Mouse (Mus musculus) hindbrain, embryonic 12.5 days (tissue): Measurements from ENCODE around the gene Lonrf2. TPM values are rescaled to one million over a fixed set of nuclear protein-coding genes. Genes with fewer than 3 reads are reported as not detected.

ENCODE experiments used
- ATAC-seq: fragments of 200-750 bp; cut with Nextera tagmentation; 2 replicates; pipeline ENCODE4 v1.8.0; 2017; ENCODE audit warnings: moderate TSS enrichment; ENCODE audit not compliant: low FRiP score
- H3K27ac ChIP-seq: fragments of 300-500 bp; sonication (generic); 2 replicates; pipeline ENCODE4 v1.5.1; 2016; ENCODE audit warnings: mild to moderate bottlenecking
- H3K27me3 ChIP-seq: fragments of 300-500 bp; sonication (generic); 2 replicates; pipeline ENCODE4 v1.6.1; 2016; ENCODE audit warnings: mild to moderate bottlenecking
- H3K36me3 ChIP-seq: fragments of 300-500 bp; sonication (generic); 2 replicates; pipeline ENCODE4 v1.6.1; 2016; ENCODE audit warnings: mild to moderate bottlenecking
- H3K4me1 ChIP-seq: fragments of 300-500 bp; sonication (generic); 2 replicates; pipeline ENCODE4 v1.6.1; 2016
- H3K4me2 ChIP-seq: fragments of 300-500 bp; sonication (generic); replicated peaks from 2 replicates; pipeline ENCODE4 v1.6.1; 2016; ENCODE audit warnings: mild to moderate bottlenecking
- H3K4me3 ChIP-seq: fragments of 300-500 bp; sonication (generic); 2 replicates; pipeline ENCODE4 v1.5.1; 2016; ENCODE audit warnings: mild to moderate bottlenecking
- H3K9ac ChIP-seq: fragments of 300-500 bp; sonication (generic); 2 replicates; pipeline ENCODE4 v1.6.1; 2016; ENCODE audit warnings: mild to moderate bottlenecking, moderate library complexity
- H3K9me3 ChIP-seq: fragments of 300-500 bp; sonication (generic); replicated peaks from 2 replicates; pipeline ENCODE4 v1.6.1; 2016; ENCODE audit warnings: mild to moderate bottlenecking
- WGBS: fragments of 180-500 bp; shearing (Covaris S2); methylation state at CpG from one replicate; pipeline ENCODE4 v1.1.7; 2016; 5-methylcytosine and 5-hydroxymethylcytosine counted together
- polyA plus RNA-seq: library from polyadenylated mRNA; unstranded; fragments of >200 nt; fragmentation: Nextera tagmentation; extraction: Ambion mirVana; gene quantifications from 2 replicates; pipeline ENCODE4 v1.2.1, GENCODE M21; 2016

The Lonrf2 gene
- polyA plus RNA-seq, 1 experiment from 2014 or later = 7.6 TPM

DNA sequence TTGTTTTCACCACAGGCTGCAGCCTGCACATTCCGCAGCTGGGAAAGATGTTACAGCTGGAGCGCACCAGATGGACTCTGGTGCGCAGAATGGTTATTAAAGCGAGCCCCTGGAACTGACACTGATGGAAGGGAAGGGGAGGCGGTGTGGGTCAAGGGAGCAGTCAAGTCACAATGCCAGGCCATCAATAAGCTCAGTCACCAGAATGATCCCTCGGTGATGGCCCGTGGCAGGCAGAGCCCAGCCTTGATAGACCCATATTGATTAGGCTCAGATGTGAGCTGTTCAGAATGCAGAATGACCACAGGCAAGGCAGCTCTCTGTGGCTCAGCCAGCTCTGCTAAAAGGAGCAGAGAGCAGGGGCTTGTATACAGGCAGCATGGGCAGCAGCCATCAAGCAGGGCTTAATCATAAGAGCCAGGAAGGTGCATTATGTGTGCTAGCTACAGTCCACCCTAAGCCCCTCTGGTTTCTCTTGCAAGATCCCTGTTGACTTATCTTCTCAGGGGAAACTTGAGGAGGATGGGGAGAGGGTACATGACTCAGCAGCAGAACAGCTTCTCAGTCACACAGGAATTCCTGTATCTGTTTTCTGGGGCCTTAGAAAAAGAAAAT is 46.4 kb downstream of the Lonrf2 start:
- no peaks in the 10 kb centered on the region for H3K9me3 ChIP-seq
- peaks cover 21% of the 10 kb centered on the region for H3K4me1 ChIP-seq
- WGBS = 23% methylated on average over 7 of the region's 7 CpGs
- no peak overlapping the region for H3K4me2 ChIP-seq
- no peaks in the 10 kb centered on the region for H3K36me3 ChIP-seq
- H3K9ac ChIP-seq = 0 out of 2 replicates have a peak overlapping the region, but pooled peaks have one; percentile 20
- H3K27me3 ChIP-seq = no peaks in the 10 kb centered on the region
- peak; percentile 76 for ATAC-seq
- no peak overlapping the region for H3K4me3 ChIP-seq
- H3K27ac ChIP-seq = peak overlapping the region; percentile 72

DNA sequence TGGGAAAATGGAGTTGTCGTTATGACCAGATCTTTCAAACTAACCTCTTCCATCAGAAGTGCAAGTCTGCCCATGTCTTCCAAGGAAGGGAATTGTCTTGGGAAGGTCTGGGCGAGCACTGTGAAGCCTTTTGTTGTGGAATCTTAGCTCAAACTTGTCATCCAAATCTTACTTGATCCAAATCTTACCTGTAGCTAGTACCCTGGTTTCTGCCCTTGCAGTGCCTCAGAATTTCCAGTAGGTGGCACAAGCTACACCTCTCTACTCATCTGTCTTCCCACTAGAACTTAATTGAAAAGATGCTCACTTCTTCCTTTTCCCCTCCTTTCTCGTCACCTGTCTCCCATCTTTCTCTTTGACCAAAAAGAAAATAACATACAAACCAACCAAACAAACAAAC is 47.6 kb downstream of the Lonrf2 start:
- ATAC-seq = no peak
- no peaks in the 10 kb centered on the region for H3K9me3 ChIP-seq
- H3K27me3 ChIP-seq = no peaks in the 10 kb centered on the region
- H3K36me3 ChIP-seq = no peaks in the 10 kb centered on the region
- no peak overlapping the region for H3K4me3 ChIP-seq
- peaks cover 17% of the 10 kb centered on the region for H3K4me1 ChIP-seq
- WGBS = 63% methylated on average over 3 of the region's 3 CpGs
- H3K9ac ChIP-seq = no peak overlapping the region
- H3K4me2 ChIP-seq = no peak overlapping the region
- H3K27ac ChIP-seq = no peak overlapping the region

DNA sequence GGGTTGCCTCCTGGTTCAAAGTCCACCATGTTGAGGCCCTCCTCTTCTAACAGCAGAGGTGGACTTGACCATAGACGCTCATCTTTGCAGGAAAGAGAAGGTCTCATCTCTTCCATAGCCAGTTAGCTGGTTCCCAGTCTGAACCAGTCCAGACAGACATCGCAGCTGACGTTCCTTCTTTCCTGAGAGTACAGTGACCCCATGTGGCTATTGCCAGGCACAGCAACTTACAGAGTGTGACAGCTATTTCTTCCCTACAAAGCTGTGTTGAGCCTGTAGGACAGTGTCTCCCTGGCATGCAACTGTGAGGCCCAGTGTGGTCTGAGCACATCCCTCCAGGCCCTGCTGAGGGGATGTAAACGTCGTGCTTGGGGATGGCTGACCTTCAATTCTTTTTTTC is 49.1 kb downstream of the Lonrf2 start:
- peaks cover 17% of the 10 kb centered on the region for H3K4me1 ChIP-seq

DNA sequence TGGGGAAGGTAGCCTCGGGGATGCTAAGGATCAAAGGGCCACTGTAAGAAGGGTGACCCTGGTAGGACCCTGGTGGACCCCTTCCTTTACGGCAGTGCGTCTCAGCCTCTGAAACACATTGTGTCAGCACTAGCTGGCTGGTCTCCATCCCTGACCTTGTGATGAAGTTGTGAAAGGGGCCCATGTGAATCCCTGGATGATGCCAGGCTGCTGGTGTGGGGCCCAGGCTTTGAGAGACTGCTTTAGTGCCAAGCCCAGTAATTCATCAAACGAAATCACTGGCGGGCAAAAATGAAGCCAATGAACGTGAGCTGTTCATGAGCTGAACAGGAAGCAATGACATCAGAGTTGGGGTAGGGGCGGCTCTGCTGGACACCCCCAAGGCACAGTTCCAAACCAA is 50.2 kb downstream of the Lonrf2 start:
- no peaks in the 10 kb centered on the region for H3K27me3 ChIP-seq
- no peak overlapping the region for H3K4me3 ChIP-seq
- H3K4me2 ChIP-seq = no peak overlapping the region
- H3K27ac ChIP-seq = no peak overlapping the region
- WGBS = 75% methylated on average over 7 of the region's 7 CpGs
- H3K4me1 ChIP-seq = peaks cover 17% of the 10 kb centered on the region
- H3K9me3 ChIP-seq = no peaks in the 10 kb centered on the region
- ATAC-seq = no peak
- H3K9ac ChIP-seq = no peak overlapping the region
- no peaks in the 10 kb centered on the region for H3K36me3 ChIP-seq

More for the DNA sequence above, 49.1 kb downstream of the Lonrf2 start:
- Histone ChIP-seq H3K4me2 (no peak overlapping the region), H3K27ac (no peak overlapping the region), H3K27me3 (no peaks in the 10 kb centered on the region), H3K9ac (no peak overlapping the region), H3K4me3 (no peak overlapping the region), H3K36me3 (no peaks in the 10 kb centered on the region), H3K9me3 (no peaks in the 10 kb centered on the region)
- ATAC-seq = peak; percentile 30; the same call in 1 of the 2 replicates
- 9% methylated on average over 5 of the region's 5 CpGs for WGBS

DNA sequence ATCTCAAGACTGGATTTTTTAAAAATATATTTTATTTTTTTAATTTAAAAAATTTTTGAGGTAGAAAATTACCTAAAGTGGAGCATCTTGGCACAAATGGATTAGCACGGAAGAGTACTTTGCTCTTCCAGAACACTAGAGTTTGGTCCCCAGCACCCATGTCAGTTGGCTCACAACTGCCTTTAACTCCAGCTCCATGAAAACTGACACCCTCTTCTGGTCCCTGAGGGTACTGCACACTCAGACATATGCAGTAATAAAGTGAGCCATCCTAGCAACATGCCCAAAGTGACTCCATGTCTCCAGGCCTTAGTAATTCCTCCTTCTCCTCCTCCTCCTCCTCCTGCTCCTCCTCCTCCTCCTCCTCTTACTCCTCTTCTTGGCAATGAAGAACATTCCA is 58.2 kb downstream of the Lonrf2 start:
- WGBS = 100% methylated on average over 1 of the region's 1 CpGs

DNA sequence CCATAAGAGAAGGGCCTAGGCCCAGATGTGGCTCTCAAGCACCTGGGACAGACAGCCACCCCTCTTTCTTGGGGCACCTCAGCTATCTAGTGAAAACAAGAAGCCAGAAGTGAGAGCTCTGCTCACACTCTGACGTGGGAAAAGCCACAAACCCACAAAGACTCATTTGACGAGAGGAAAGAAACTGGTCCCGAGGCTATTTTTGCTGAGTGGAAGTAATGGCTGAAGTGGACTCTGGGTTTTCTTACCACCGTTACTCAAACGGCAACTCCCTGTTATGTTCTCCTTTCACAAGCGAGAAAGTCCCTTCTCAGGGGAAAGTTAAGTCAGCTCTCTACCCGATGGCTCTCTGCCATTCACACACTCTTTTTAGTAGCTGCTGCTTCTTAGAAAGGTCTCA is 59.0 kb downstream of the Lonrf2 start:
- Histone ChIP-seq H3K27ac (no peak overlapping the region), H3K4me1 (no peaks in the 10 kb centered on the region), H3K4me2 (no peak overlapping the region), H3K36me3 (no peaks in the 10 kb centered on the region), H3K9me3 (no peaks in the 10 kb centered on the region), H3K9ac (no peak overlapping the region), H3K4me3 (no peak overlapping the region), H3K27me3 (no peaks in the 10 kb centered on the region)
- WGBS = 76% methylated on average over 7 of the region's 7 CpGs
- ATAC-seq = no peak

More for the DNA sequence above, 58.2 kb downstream of the Lonrf2 start:
- H3K9ac ChIP-seq = no peak overlapping the region
- H3K27ac ChIP-seq = no peak overlapping the region
- H3K4me1 ChIP-seq = no peaks in the 10 kb centered on the region
- ATAC-seq = no peak
- H3K27me3 ChIP-seq = no peaks in the 10 kb centered on the region
- no peak overlapping the region for H3K4me2 ChIP-seq
- H3K9me3 ChIP-seq = no peaks in the 10 kb centered on the region
- no peaks in the 10 kb centered on the region for H3K36me3 ChIP-seq
- no peak overlapping the region for H3K4me3 ChIP-seq

DNA sequence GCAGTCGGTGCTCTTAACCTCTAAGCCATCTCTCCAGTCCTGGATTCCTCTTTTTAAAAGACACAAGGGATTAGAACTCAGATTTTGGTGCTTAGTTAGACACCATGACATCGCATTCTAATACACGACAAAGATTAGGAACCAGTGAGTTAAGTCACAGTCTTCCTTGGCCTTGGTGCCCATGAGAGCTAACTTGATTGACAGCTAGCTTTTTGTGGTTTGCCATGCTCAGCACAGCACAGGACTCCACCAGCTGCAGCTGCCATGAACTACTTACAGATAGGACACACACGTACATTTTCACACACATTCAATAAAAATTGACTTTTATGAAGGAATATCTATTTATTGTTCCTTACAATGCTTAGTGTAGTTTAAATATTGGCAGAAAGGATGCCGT is 60.8 kb downstream of the Lonrf2 start:
- WGBS = 87% methylated on average over 5 of the region's 5 CpGs
- no peak overlapping the region for H3K4me2 ChIP-seq

DNA sequence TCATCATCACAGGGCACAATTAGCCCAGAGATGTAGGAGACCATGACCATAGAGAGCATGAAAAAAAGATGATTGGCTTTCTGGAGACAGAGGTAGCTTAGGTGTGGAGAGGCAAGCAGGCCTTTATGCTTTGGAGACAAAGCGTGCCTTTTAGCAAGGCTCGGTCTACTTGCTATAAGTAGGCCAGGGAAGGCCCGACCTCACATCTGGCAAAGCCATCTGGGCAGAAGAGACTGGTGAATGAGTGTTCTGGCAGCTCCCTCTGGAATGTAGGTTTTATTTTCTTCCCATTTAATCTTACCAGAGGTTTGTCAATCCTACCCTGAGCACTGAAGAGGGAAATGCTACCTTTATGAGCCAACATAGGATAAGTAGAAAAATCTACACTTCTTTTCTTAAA is 65.8 kb downstream of the Lonrf2 start:
- H3K4me2 ChIP-seq = no peak overlapping the region
- H3K27ac ChIP-seq = no peak overlapping the region
- H3K36me3 ChIP-seq = no peaks in the 10 kb centered on the region
- peaks cover 23% of the 10 kb centered on the region for H3K4me1 ChIP-seq
- 72% methylated on average over 3 of the region's 3 CpGs for WGBS
- ATAC-seq = no peak
- H3K9ac ChIP-seq = no peak overlapping the region
- H3K27me3 ChIP-seq = no peaks in the 10 kb centered on the region
- H3K4me3 ChIP-seq = no peak overlapping the region
- no peaks in the 10 kb centered on the region for H3K9me3 ChIP-seq

More for the DNA sequence above, 60.8 kb downstream of the Lonrf2 start:
- no peak overlapping the region for H3K9ac ChIP-seq
- no peaks in the 10 kb centered on the region for H3K4me1 ChIP-seq
- no peak for ATAC-seq
- H3K27me3 ChIP-seq = no peaks in the 10 kb centered on the region
- H3K9me3 ChIP-seq = no peaks in the 10 kb centered on the region
- H3K4me3 ChIP-seq = no peak overlapping the region
- H3K36me3 ChIP-seq = no peaks in the 10 kb centered on the region
- no peak overlapping the region for H3K27ac ChIP-seq

DNA sequence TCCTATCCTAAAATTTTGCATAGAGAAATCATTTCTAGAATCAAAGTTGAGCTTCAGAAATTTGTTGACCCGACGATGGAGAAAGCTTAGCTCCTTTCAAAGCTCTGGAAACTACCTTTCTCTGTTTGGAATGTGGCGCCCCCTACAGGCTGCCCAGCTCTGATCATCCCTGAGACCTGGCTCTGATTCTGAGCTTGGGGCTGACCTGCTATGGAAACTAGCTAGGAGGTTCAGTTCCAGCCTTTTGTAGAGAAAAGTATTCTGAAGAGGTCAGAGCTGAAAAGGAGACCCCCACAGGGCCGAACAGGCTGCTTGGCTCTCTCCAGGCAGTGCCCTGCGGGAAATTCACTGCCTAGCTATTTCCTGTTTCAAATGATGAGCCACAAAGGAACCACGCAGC is 66.6 kb downstream of the Lonrf2 start:
- Histone ChIP-seq H3K9ac (no peak overlapping the region), H3K9me3 (no peaks in the 10 kb centered on the region), H3K27me3 (no peaks in the 10 kb centered on the region), H3K36me3 (no peaks in the 10 kb centered on the region), H3K4me2 (no peak overlapping the region), H3K4me1 (peaks cover 27% of the 10 kb centered on the region), H3K27ac (no peak overlapping the region), H3K4me3 (no peak overlapping the region)
- ATAC-seq = no peak
- WGBS = 14% methylated on average over 6 of the region's 6 CpGs

DNA sequence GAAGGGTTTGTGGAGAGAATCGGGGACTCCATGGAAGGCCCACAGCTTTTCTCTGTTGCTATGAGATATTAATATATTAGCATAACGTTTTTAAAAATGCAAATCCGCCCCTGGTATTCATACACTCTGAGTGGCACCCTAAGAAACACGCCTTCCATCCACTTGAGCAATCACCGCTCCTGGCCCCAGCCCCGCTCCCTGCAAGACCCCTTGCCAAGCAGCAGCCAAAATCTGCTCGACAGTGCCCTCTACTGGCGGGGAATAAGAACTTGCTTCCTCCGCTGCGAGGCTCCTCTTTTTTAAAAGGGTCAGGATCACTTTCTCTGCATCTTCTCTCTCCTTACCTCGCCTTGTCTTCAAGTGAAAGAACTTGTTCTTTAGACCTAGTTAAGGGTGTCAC is 68.7 kb downstream of the Lonrf2 start:
- Histone ChIP-seq H3K4me2 (peak overlapping the region; percentile 36; the same call in 1 of the 2 replicates), H3K27me3 (no peaks in the 10 kb centered on the region)

DNA sequence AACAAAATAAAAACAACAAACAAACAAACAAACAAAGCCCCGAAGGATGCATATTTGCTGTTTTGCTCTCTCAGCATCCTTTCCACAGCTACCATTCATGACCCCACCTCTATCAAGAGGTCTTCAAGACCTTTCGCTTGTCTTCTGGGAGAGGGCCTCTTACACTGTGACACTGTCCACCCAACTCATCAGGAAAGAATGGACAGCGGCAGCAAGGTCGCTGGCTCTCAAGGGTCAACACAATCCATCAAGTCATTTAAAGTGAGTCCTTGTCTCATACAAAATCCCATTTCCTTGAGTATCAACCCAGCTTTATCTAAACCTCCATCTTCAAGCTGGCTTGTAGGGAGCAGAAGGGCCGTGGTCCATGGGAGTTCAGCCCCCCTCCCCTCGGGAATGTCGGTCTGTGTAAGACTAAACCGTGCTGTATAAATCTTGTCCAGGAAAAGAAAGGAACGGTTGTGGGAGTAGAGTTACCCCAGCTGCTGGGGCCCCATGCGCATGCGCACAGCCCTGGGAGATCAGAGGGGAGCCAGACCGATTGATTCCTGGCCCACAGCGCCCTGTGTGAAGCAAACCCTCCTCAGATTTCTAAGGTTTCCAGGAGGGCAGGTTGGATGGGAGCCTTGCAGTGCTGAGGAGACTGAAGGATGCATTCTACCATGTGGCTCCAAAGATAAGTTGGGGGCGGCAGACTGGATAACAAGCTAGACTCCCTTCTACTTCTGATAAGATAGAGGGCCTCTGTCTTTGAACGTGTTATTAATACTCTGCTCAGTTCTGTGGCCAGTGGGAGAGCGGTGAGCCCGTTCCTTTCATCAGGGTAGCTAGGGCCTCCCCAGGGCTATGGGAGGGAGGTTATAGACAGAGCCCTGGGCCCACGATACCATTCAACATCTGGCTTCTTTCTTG is 69.6 kb downstream of the Lonrf2 start:
- ATAC-seq = peak; percentile 85
- Histone ChIP-seq H3K27ac (peak overlapping the region; percentile 81), H3K36me3 (no peaks in the 10 kb centered on the region), H3K4me1 (peaks cover 39% of the 10 kb centered on the region), H3K27me3 (no peaks in the 10 kb centered on the region), H3K9me3 (no peaks in the 10 kb centered on the region), H3K4me3 (no peak overlapping the region), H3K4me2 (peak overlapping the region; percentile 36), H3K9ac (no peak overlapping the region)
- 15% methylated on average over 18 of the region's 18 CpGs for WGBS

More for the DNA sequence above, 68.7 kb downstream of the Lonrf2 start:
- 8% methylated on average over 11 of the region's 11 CpGs for WGBS
- H3K36me3 ChIP-seq = no peaks in the 10 kb centered on the region
- H3K9ac ChIP-seq = no peak overlapping the region
- peak; percentile 60 for ATAC-seq
- H3K4me1 ChIP-seq = peaks cover 39% of the 10 kb centered on the region
- peak overlapping the region; percentile 81 for H3K27ac ChIP-seq
- no peaks in the 10 kb centered on the region for H3K9me3 ChIP-seq
- H3K4me3 ChIP-seq = no peak overlapping the region

DNA sequence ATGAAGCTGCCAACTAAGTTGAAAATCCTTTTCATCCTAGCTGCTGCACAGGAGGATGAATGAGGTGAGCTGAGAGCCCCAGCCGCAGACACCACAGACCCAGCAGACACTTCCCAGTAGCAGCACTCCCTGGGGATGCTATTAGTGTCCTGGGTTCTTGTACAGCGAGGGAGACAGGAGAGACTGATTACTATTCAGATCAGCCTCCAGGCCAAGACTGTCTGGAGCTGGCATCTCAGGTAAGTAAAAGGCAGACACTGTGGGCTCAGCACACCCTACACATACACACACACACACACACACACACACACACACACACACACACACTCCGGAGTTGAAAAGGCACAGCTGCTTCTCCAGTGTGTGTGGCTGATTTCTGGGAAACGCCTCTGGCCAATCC is 70.3 kb downstream of the Lonrf2 start:
- Histone ChIP-seq H3K27ac (peak overlapping the region; percentile 81), H3K4me3 (no peak overlapping the region), H3K36me3 (no peaks in the 10 kb centered on the region), H3K9ac (no peak overlapping the region), H3K9me3 (no peaks in the 10 kb centered on the region), H3K4me2 (no peak overlapping the region), H3K4me1 (peaks cover 40% of the 10 kb centered on the region), H3K27me3 (no peaks in the 10 kb centered on the region)
- WGBS = 21% methylated on average over 4 of the region's 4 CpGs
- peak; percentile 50 for ATAC-seq
